Mouse (Mus musculus): ENCODE data around the gene Gpm6b.

DNA sequence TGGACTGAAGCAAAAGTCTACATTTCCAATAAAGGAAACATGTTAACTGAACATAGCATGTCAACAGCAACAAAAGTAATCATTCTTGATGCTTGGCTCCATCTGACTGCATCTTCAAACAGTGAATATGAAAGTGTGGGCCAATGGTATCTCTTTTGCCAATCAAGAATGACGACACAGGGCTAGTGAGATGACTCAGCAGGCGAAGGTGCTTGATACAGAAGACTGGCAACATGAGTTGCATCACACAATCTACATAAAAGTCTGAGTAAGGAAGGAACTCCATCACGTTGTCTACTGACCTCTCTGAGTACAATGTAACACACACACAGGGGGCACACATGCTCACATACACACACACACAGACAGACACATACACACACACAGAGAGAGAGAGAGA is 9.0 kb upstream of the Gpm6b start:
- no peak for TF ChIP-seq FLI1 (IDR thresholded peaks at IDR 0.05; ENCODE audit: low read length)
- TF ChIP-seq GATA1 (IDR thresholded peaks at IDR 0.05; ENCODE audit: borderline replicate concordance, low read length) = no peak
